Mouse (Mus musculus): ENCODE data around the gene 1600002K03Rik. TPM values are rescaled to one million over a fixed set of nuclear protein-coding genes. Genes with fewer than 3 reads are reported as not detected.

Gene 1600002K03Rik
- polyA plus RNA-seq, 1 experiment from 2014 or later = 8.4 TPM

- no peak overlapping the region for H3K4me3 ChIP-seq (ENCODE audit: low read depth, low read length)
- WGBS (ENCODE audit: insufficient replicate concordance) = 71% methylated on average over 10 of the region's 10 CpGs
- H3K4me1 ChIP-seq (ENCODE audit: control insufficient read depth, low read depth, low read length) = peaks cover 3% of the 10 kb centered on the region; the same call in 1 of the 2 replicates
- no peak overlapping the region for H3K27ac ChIP-seq (ENCODE audit: low read length)
- peaks cover 75% of the 10 kb centered on the region for H3K27me3 ChIP-seq (ENCODE audit: control insufficient read depth, insufficient read depth, low read depth, low read length)
- no peak overlapping the region for H3K4me2 ChIP-seq (ENCODE audit: low read depth, low read length)
- no peaks in the 10 kb centered on the region for H3K36me3 ChIP-seq (ENCODE audit: control insufficient read depth, insufficient read depth)
- H3K9me3 ChIP-seq (replicated peaks; ENCODE audit: control insufficient read depth, low read length) = no peaks in the 10 kb centered on the region
- no peak for ATAC-seq (ENCODE audit: low read depth)
- H3K9ac ChIP-seq (ENCODE audit: low read depth, low read length) = no peak overlapping the region
Measured at GRCm38 (mm10) chr10:80187739-80188138, 15.0 kb downstream of the 1600002K03Rik start.

- H3K4me2 ChIP-seq (ENCODE audit: low read depth, low read length) = no peak overlapping the region
- H3K4me3 ChIP-seq (ENCODE audit: low read depth, low read length) = no peak overlapping the region
- 70% methylated on average over 15 of the region's 15 CpGs for WGBS (ENCODE audit: insufficient replicate concordance)
- H3K27me3 ChIP-seq (ENCODE audit: control insufficient read depth, insufficient read depth, low read depth, low read length) = peaks cover 81% of the 10 kb centered on the region
- no peak overlapping the region for H3K9ac ChIP-seq (ENCODE audit: low read depth, low read length)
- peaks cover 3% of the 10 kb centered on the region; the same call in 1 of the 2 replicates for H3K4me1 ChIP-seq (ENCODE audit: control insufficient read depth, low read depth, low read length)
- no peak for ATAC-seq (ENCODE audit: low read depth)
- no peaks in the 10 kb centered on the region for H3K9me3 ChIP-seq (replicated peaks; ENCODE audit: control insufficient read depth, low read length)
- H3K36me3 ChIP-seq (ENCODE audit: control insufficient read depth, insufficient read depth) = no peaks in the 10 kb centered on the region
- H3K27ac ChIP-seq (ENCODE audit: low read length) = no peak overlapping the region
Measured at GRCm38 (mm10) chr10:80188453-80189024, 15.8 kb downstream of the 1600002K03Rik start.

- WGBS (ENCODE audit: insufficient replicate concordance) = 5% methylated on average over 21 of the region's 21 CpGs
- no peaks in the 10 kb centered on the region for H3K9me3 ChIP-seq (replicated peaks; ENCODE audit: control insufficient read depth, low read length)
- H3K4me1 ChIP-seq (ENCODE audit: control insufficient read depth, low read depth, low read length) = peaks cover 3% of the 10 kb centered on the region; the same call in 1 of the 2 replicates
- peaks cover 79% of the 10 kb centered on the region for H3K27me3 ChIP-seq (ENCODE audit: control insufficient read depth, insufficient read depth, low read depth, low read length)
- ATAC-seq (ENCODE audit: low read depth) = no peak
- no peak overlapping the region for H3K9ac ChIP-seq (ENCODE audit: low read depth, low read length)
- H3K27ac ChIP-seq (ENCODE audit: low read length) = no peak overlapping the region
- H3K36me3 ChIP-seq (ENCODE audit: control insufficient read depth, insufficient read depth) = no peaks in the 10 kb centered on the region
- peak overlapping the region; percentile 33 for H3K4me3 ChIP-seq (ENCODE audit: low read depth, low read length)
- peak overlapping the region; percentile 55 for H3K4me2 ChIP-seq (ENCODE audit: low read depth, low read length)
Measured at GRCm38 (mm10) chr10:80189999-80190398, 17.3 kb downstream of the 1600002K03Rik start.

GRCm38 (mm10) chr10:80190491-80191051 lies 17.8 kb downstream of the 1600002K03Rik start:
- Histone ChIP-seq H3K9ac (ENCODE audit: low read depth, low read length) (no peak overlapping the region), H3K4me3 (ENCODE audit: low read depth, low read length) (peak overlapping the region; percentile 33), H3K36me3 (ENCODE audit: control insufficient read depth, insufficient read depth) (no peaks in the 10 kb centered on the region), H3K9me3 (replicated peaks; ENCODE audit: control insufficient read depth, low read length) (no peaks in the 10 kb centered on the region), H3K4me1 (ENCODE audit: control insufficient read depth, low read depth, low read length) (peaks cover 3% of the 10 kb centered on the region; the same call in 1 of the 2 replicates), H3K4me2 (ENCODE audit: low read depth, low read length) (peak overlapping the region; percentile 55), H3K27ac (ENCODE audit: low read length) (no peak overlapping the region), H3K27me3 (ENCODE audit: control insufficient read depth, insufficient read depth, low read depth, low read length) (peaks cover 76% of the 10 kb centered on the region)
- WGBS (ENCODE audit: insufficient replicate concordance) = under 1% methylated on average over 44 of the region's 48 CpGs
- ATAC-seq (ENCODE audit: low read depth) = no peak

GRCm38 (mm10) chr10:80193976-80194375 lies 21.2 kb downstream of the 1600002K03Rik start:
- no peak overlapping the region for H3K4me3 ChIP-seq (ENCODE audit: low read depth, low read length)
- no peak overlapping the region for H3K4me2 ChIP-seq (ENCODE audit: low read depth, low read length)
- 55% methylated on average over 6 of the region's 6 CpGs for WGBS (ENCODE audit: insufficient replicate concordance)
- no peaks in the 10 kb centered on the region for H3K9me3 ChIP-seq (replicated peaks; ENCODE audit: control insufficient read depth, low read length)
- peaks cover 44% of the 10 kb centered on the region for H3K27me3 ChIP-seq (ENCODE audit: control insufficient read depth, insufficient read depth, low read depth, low read length)
- H3K27ac ChIP-seq (ENCODE audit: low read length) = no peak overlapping the region
- ATAC-seq (ENCODE audit: low read depth) = no peak
- H3K9ac ChIP-seq (ENCODE audit: low read depth, low read length) = no peak overlapping the region
- H3K36me3 ChIP-seq (ENCODE audit: control insufficient read depth, insufficient read depth) = no peaks in the 10 kb centered on the region
- H3K4me1 ChIP-seq (ENCODE audit: control insufficient read depth, low read depth, low read length) = peaks cover 3% of the 10 kb centered on the region; the same call in 1 of the 2 replicates

- Histone ChIP-seq H3K27me3 (ENCODE audit: control insufficient read depth, insufficient read depth, low read depth, low read length) (peaks cover 39% of the 10 kb centered on the region), H3K4me2 (ENCODE audit: low read depth, low read length) (no peak overlapping the region), H3K9ac (ENCODE audit: low read depth, low read length) (no peak overlapping the region), H3K4me1 (ENCODE audit: control insufficient read depth, low read depth, low read length) (peaks cover 3% of the 10 kb centered on the region; the same call in 1 of the 2 replicates), H3K9me3 (replicated peaks; ENCODE audit: control insufficient read depth, low read length) (no peaks in the 10 kb centered on the region), H3K27ac (ENCODE audit: low read length) (no peak overlapping the region), H3K36me3 (ENCODE audit: control insufficient read depth, insufficient read depth) (no peaks in the 10 kb centered on the region), H3K4me3 (ENCODE audit: low read depth, low read length) (no peak overlapping the region)
- ATAC-seq (ENCODE audit: low read depth) = no peak
- 55% methylated on average over 8 of the region's 8 CpGs for WGBS (ENCODE audit: insufficient replicate concordance)
Measured at GRCm38 (mm10) chr10:80194441-80194840, 21.7 kb downstream of the 1600002K03Rik start.

GRCm38 (mm10) chr10:80196167-80196566 lies 23.4 kb downstream of the 1600002K03Rik start:
- H3K4me3 ChIP-seq (ENCODE audit: low read depth, low read length) = no peak overlapping the region
- no peaks in the 10 kb centered on the region for H3K9me3 ChIP-seq (replicated peaks; ENCODE audit: control insufficient read depth, low read length)
- 79% methylated on average over 1 of the region's 1 CpGs for WGBS (ENCODE audit: insufficient replicate concordance)
- no peak for ATAC-seq (ENCODE audit: low read depth)
- H3K27ac ChIP-seq (ENCODE audit: low read length) = no peak overlapping the region
- no peak overlapping the region for H3K4me2 ChIP-seq (ENCODE audit: low read depth, low read length)
- H3K36me3 ChIP-seq (ENCODE audit: control insufficient read depth, insufficient read depth) = no peaks in the 10 kb centered on the region
- H3K27me3 ChIP-seq (ENCODE audit: control insufficient read depth, insufficient read depth, low read depth, low read length) = peaks cover 22% of the 10 kb centered on the region
- no peaks in the 10 kb centered on the region for H3K4me1 ChIP-seq (ENCODE audit: control insufficient read depth, low read depth, low read length)
- H3K9ac ChIP-seq (ENCODE audit: low read depth, low read length) = no peak overlapping the region

GRCm38 (mm10) chr10:80196778-80197581 lies 24.2 kb downstream of the 1600002K03Rik start:
- Histone ChIP-seq H3K4me3 (ENCODE audit: low read depth, low read length) (no peak overlapping the region), H3K27ac (ENCODE audit: low read length) (no peak overlapping the region), H3K36me3 (ENCODE audit: control insufficient read depth, insufficient read depth) (no peaks in the 10 kb centered on the region), H3K4me2 (ENCODE audit: low read depth, low read length) (no peak overlapping the region), H3K4me1 (ENCODE audit: control insufficient read depth, low read depth, low read length) (no peaks in the 10 kb centered on the region), H3K9ac (ENCODE audit: low read depth, low read length) (no peak overlapping the region), H3K9me3 (replicated peaks; ENCODE audit: control insufficient read depth, low read length) (no peaks in the 10 kb centered on the region), H3K27me3 (ENCODE audit: control insufficient read depth, insufficient read depth, low read depth, low read length) (peaks cover 14% of the 10 kb centered on the region)
- ATAC-seq (ENCODE audit: low read depth) = no peak
- 71% methylated on average over 33 of the region's 33 CpGs for WGBS (ENCODE audit: insufficient replicate concordance)

Measured in liver, embryonic 16.5 days (tissue).